Mouse (Mus musculus): Measurements from ENCODE around the gene Rps6kl1.

DNA sequence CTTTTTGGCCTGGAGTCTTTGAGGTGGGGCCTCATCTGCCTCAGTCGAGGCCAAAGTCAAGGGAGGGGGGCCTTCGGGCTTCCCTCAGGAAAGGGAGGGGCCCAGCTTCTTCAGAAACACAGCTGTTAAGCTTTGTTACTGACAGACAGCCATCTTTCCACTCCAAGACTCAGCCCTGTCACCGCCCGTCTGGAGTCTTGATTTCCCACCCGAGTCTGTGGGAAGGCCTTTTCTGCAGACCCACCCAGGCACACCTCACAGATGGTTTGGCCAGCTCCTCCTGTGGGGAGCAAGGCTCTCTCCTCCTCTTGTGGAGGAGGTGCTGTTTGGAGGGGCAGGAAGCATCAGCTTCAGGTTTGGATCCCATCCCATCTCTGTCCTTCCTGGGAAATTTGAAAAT is 8.5 kb upstream of the Rps6kl1 start:
- TF ChIP-seq POLR2A (IDR thresholded peaks at IDR 0.05; ENCODE audit: borderline replicate concordance, extremely low read depth, low read depth, low read length), result no peak
- no peak for TF ChIP-seq CTCF (IDR thresholded peaks at IDR 0.05; ENCODE audit: insufficient read depth, low read length)

Data from lung, adult 2 months (tissue).